Mouse (Mus musculus): ENCODE data around the gene Gpr19. TPM values are rescaled to one million over a fixed set of nuclear protein-coding genes. Genes with fewer than 3 reads are reported as not detected.

The Gpr19 gene
- polyA plus RNA-seq, 1 experiment from 2014 or later = 31.8 TPM

- Histone ChIP-seq H3K4me1 (peaks cover 47% of the 10 kb centered on the region), H3K9ac (peak overlapping the region; percentile 92), H3K27ac (peak overlapping the region; percentile 98), H3K36me3 (no peaks in the 10 kb centered on the region), H3K9me3 (replicated peaks) (no peaks in the 10 kb centered on the region), H3K4me3 (peak overlapping the region; percentile 86), H3K4me2 (replicated peaks) (peak overlapping the region; percentile 87), H3K27me3 (0 out of 2 replicates have a peak, but pooled peaks cover 3% of the 10 kb centered on the region)
- under 1% methylated on average over 32 of the region's 32 CpGs for whole genome bisulfite sequencing
- ATAC-seq (ENCODE audit: low FRiP score) = no peak
Measured at GRCm38 (mm10) chr6:134921014-134921694, 22.8 kb upstream of the Gpr19 start.

- 0 out of 2 replicates have a peak, but pooled peaks cover 3% of the 10 kb centered on the region for H3K27me3 ChIP-seq
- H3K4me2 ChIP-seq (replicated peaks) = peak within 1 kb of the TSS; percentile 87
- H3K27ac ChIP-seq = peak within 1 kb of the TSS; percentile 98
- peak; percentile 96 for ATAC-seq (ENCODE audit: low FRiP score)
- no peaks in the 10 kb centered on the region for H3K36me3 ChIP-seq
- H3K4me1 ChIP-seq = peaks cover 43% of the 10 kb centered on the region
- WGBS = under 1% methylated on average over 77 of the region's 77 CpGs
- no peaks in the 10 kb centered on the region for H3K9me3 ChIP-seq (replicated peaks)
- H3K4me3 ChIP-seq = peak within 1 kb of the TSS; percentile 86
- peak within 1 kb of the TSS; percentile 92 for H3K9ac ChIP-seq
Measured at GRCm38 (mm10) chr6:134920190-134921013, 22.0 kb upstream of the Gpr19 start, which contains the start of gene Cdkn1b. Gene Cdkn1b (plus strand): TSS chr6:134920401.

- Histone ChIP-seq H3K9me3 (replicated peaks) (no peaks in the 10 kb centered on the region), H3K27ac (peak overlapping the region; percentile 98), H3K4me2 (replicated peaks) (peak overlapping the region; percentile 87), H3K4me3 (peak overlapping the region; percentile 86), H3K36me3 (no peaks in the 10 kb centered on the region), H3K27me3 (0 out of 2 replicates have a peak, but pooled peaks cover 3% of the 10 kb centered on the region), H3K9ac (peak overlapping the region; percentile 92), H3K4me1 (peaks cover 40% of the 10 kb centered on the region)
- 2% methylated on average over 37 of the region's 37 CpGs for WGBS
- peak; percentile 78 for ATAC-seq (ENCODE audit: low FRiP score)
Measured at GRCm38 (mm10) chr6:134919511-134920189, 21.3 kb upstream of the Gpr19 start.

GRCm38 (mm10) chr6:134918769-134919168, 20.4 kb upstream of the Gpr19 start:
- ATAC-seq (ENCODE audit: low FRiP score) = no peak
- Histone ChIP-seq H3K27me3 (0 out of 2 replicates have a peak, but pooled peaks cover 3% of the 10 kb centered on the region), H3K4me1 (peaks cover 36% of the 10 kb centered on the region), H3K36me3 (no peaks in the 10 kb centered on the region), H3K4me3 (0 out of 2 replicates have a peak overlapping the region, but pooled peaks have one; percentile 86), H3K9me3 (replicated peaks) (no peaks in the 10 kb centered on the region), H3K4me2 (replicated peaks) (no peak overlapping the region), H3K27ac (no peak overlapping the region), H3K9ac (no peak overlapping the region)
- WGBS = 90% methylated on average over 10 of the region's 10 CpGs

GRCm38 (mm10) chr6:134917087-134917486, 18.7 kb upstream of the Gpr19 start:
- no peak for ATAC-seq (ENCODE audit: low FRiP score)
- 1% methylated on average over 11 of the region's 11 CpGs for WGBS
- H3K9me3 ChIP-seq (replicated peaks) = no peaks in the 10 kb centered on the region
- H3K4me3 ChIP-seq = peak overlapping the region; percentile 34
- peak overlapping the region; percentile 46 for H3K9ac ChIP-seq
- H3K27me3 ChIP-seq = 0 out of 2 replicates have a peak, but pooled peaks cover 3% of the 10 kb centered on the region
- H3K4me2 ChIP-seq (replicated peaks) = peak overlapping the region; percentile 62
- no peak overlapping the region for H3K27ac ChIP-seq
- H3K36me3 ChIP-seq = no peaks in the 10 kb centered on the region
- peaks cover 22% of the 10 kb centered on the region for H3K4me1 ChIP-seq

- no peak overlapping the region for H3K27ac ChIP-seq
Measured at GRCm38 (mm10) chr6:134916641-134917040, 18.3 kb upstream of the Gpr19 start.

GRCm38 (mm10) chr6:134914523-134914922, 16.1 kb upstream of the Gpr19 start:
- H3K4me1 ChIP-seq = peaks cover 15% of the 10 kb centered on the region
- H3K9me3 ChIP-seq (replicated peaks) = no peaks in the 10 kb centered on the region
- ATAC-seq (ENCODE audit: low FRiP score) = no peak
- no peak overlapping the region for H3K27ac ChIP-seq
- H3K4me3 ChIP-seq = no peak overlapping the region
- 91% methylated on average over 5 of the region's 5 CpGs for WGBS
- no peaks in the 10 kb centered on the region for H3K36me3 ChIP-seq
- no peak overlapping the region for H3K9ac ChIP-seq
- H3K27me3 ChIP-seq = 0 out of 2 replicates have a peak, but pooled peaks cover 3% of the 10 kb centered on the region
- no peak overlapping the region for H3K4me2 ChIP-seq (replicated peaks)

More at GRCm38 (mm10) chr6:134916641-134917040, 18.3 kb upstream of the Gpr19 start:
- Histone ChIP-seq H3K4me1 (peaks cover 18% of the 10 kb centered on the region), H3K4me3 (peak overlapping the region; percentile 34), H3K9me3 (replicated peaks) (no peaks in the 10 kb centered on the region), H3K36me3 (no peaks in the 10 kb centered on the region), H3K27me3 (0 out of 2 replicates have a peak, but pooled peaks cover 3% of the 10 kb centered on the region), H3K4me2 (replicated peaks) (peak overlapping the region; percentile 62), H3K9ac (peak overlapping the region; percentile 46)
- under 1% methylated on average over 11 of the region's 11 CpGs for WGBS
- no peak for ATAC-seq (ENCODE audit: low FRiP score)

- no peaks in the 10 kb centered on the region for H3K4me1 ChIP-seq
- no peak overlapping the region for H3K27ac ChIP-seq
- no peaks in the 10 kb centered on the region for H3K36me3 ChIP-seq
- no peak overlapping the region for H3K4me2 ChIP-seq (replicated peaks)
- H3K27me3 ChIP-seq = no peaks in the 10 kb centered on the region
- no peak overlapping the region for H3K9ac ChIP-seq
- no peak for ATAC-seq (ENCODE audit: low FRiP score)
- H3K4me3 ChIP-seq = no peak overlapping the region
- no peaks in the 10 kb centered on the region for H3K9me3 ChIP-seq (replicated peaks)
- 83% methylated on average over 1 of the region's 1 CpGs for WGBS
Measured at GRCm38 (mm10) chr6:134905811-134906210, 7.4 kb upstream of the Gpr19 start.

GRCm38 (mm10) chr6:134903891-134904884, 5.8 kb upstream of the Gpr19 start:
- Histone ChIP-seq H3K27me3 (no peaks in the 10 kb centered on the region), H3K4me2 (replicated peaks) (no peak overlapping the region), H3K4me1 (no peaks in the 10 kb centered on the region), H3K9ac (no peak overlapping the region), H3K36me3 (no peaks in the 10 kb centered on the region), H3K4me3 (no peak overlapping the region), H3K27ac (no peak overlapping the region), H3K9me3 (replicated peaks) (no peaks in the 10 kb centered on the region)
- ATAC-seq (ENCODE audit: low FRiP score) = no peak
- 92% methylated on average over 10 of the region's 10 CpGs for WGBS

GRCm38 (mm10) chr6:134903368-134903767, 5.0 kb upstream of the Gpr19 start:
- Histone ChIP-seq H3K36me3 (no peaks in the 10 kb centered on the region), H3K9me3 (replicated peaks) (no peaks in the 10 kb centered on the region), H3K4me1 (no peaks in the 10 kb centered on the region), H3K27me3 (no peaks in the 10 kb centered on the region), H3K4me2 (replicated peaks) (no peak overlapping the region), H3K27ac (no peak overlapping the region), H3K9ac (no peak overlapping the region), H3K4me3 (no peak overlapping the region)
- 94% methylated on average over 2 of the region's 4 CpGs for WGBS
- no peak for ATAC-seq (ENCODE audit: low FRiP score)
